Mouse (Mus musculus): ENCODE data around the gene Trim40.

Gene Trim40

GRCm38 (mm10) chr17:36890073-36890903, at the start of gene Trim40:
Gene Trim40, minus strand, starts transcription at chr17:36890123.
- DNase-seq = no peak

DNA sequence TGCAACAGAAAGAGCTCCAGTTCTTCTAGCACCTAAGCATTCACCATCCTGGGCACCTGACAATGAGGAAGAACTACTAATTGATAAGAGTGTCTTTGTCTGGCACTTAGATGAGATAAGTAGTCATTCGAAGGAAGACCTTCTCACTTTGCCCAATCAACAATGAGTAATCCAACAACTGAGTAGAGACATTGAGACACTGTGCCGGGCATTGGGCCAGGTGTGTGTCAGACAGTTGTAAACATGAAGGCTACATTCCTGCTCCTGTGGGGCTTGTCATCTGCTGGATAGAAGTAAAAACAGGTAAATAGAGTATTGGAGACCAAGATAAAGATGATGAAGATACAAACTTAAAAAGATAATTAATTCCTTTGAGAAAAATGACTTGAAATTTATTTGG, 48.1 kb upstream of the Trim40 start:
- no peak for DNase-seq

DNA sequence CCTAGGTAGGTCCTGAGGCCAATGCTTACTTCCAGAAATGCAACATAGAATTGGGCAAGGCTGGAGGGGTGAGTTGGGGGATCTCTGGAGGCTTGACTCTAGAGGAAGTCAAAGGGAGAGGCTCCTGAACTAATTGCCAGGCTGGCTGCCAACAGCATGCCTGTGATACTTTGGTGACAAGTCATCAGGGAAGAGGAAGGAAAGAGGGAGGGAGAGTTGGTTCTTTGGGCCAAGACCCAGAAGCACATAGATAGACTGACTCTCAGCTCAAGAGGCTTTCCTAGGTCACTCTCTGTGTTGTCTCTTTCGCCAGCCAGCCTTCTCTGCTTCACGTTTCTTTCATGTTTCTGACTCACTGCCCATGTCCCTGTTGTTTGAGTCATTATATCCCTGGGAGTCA, 41.9 kb upstream of the Trim40 start:
- DNase-seq = no peak

- DNase-seq = no peak
Observed at GRCm38 (mm10) chr17:36931130-36931529, 41.2 kb upstream of the Trim40 start.

GRCm38 (mm10) chr17:36930233-36930632, 40.3 kb upstream of the Trim40 start:
- DNase-seq = no peak

GRCm38 (mm10) chr17:36929236-36929932, 39.5 kb upstream of the Trim40 start:
- DNase-seq = no peak

GRCm38 (mm10) chr17:36927496-36928120, 37.7 kb upstream of the Trim40 start:
- no peak for DNase-seq

- no peak for DNase-seq
Observed at GRCm38 (mm10) chr17:36923491-36923890, 33.6 kb upstream of the Trim40 start.

DNA sequence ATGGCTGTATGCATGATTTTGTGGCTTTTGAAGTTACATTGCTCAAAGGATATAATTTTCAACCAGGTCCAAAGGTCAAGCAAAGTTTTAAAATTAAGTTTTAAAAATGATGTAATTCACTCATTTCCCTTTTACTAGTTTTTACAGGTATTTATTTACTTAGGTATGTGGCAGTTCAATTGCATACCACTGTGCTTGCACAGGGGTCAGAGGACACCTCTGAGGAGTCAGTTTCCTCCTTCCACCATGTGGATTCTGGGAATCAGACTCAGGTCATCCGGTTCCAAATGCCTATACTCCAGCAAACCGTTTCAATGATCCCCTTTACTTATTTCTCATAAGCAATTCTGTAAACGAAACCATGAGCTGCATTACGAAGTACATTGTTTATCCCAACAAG, 32.8 kb upstream of the Trim40 start:
- DNase-seq = no peak

GRCm38 (mm10) chr17:36920239-36920638, 30.3 kb upstream of the Trim40 start:
- DNase-seq = no peak

DNA sequence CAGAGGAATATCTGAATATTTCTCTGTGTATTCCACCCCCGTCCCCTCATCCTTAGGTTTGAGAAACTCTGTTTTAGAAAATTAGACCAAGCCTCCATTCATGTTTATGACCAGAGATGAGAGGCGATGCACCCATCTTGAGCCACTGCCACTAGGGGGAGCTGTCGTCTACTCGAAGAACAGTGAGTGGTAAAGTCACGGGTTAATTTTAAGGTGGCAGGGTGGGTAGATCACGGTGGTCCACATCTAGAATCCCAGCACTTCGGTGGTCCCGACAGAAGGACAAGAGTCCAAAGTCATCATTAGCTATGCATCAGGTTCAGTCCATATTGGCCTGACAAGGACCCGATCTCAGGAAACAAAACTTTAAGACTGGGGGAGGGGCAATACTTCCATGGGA, 25.2 kb upstream of the Trim40 start:
- peak; percentile 45 for DNase-seq

DNA sequence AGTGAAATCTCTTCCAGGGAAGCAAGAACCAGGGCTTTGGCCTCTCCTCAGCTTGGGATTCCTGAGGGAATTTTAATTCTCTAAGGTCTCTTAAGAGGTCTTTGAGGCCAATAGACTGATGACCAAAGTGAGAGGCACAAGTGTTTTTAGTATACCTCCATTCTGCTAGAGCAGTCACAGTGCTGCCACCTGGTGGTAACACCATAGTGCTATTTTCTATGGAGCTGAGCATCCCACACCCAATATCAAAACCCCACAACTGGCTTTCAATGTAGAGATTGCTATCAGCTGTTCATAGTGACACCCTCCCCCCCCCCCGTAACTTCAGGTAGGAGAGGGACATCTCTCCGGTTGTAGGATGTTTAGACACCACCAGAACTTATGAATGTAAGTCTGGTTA, 24.2 kb upstream of the Trim40 start:
- peak; percentile 65 for DNase-seq

DNA sequence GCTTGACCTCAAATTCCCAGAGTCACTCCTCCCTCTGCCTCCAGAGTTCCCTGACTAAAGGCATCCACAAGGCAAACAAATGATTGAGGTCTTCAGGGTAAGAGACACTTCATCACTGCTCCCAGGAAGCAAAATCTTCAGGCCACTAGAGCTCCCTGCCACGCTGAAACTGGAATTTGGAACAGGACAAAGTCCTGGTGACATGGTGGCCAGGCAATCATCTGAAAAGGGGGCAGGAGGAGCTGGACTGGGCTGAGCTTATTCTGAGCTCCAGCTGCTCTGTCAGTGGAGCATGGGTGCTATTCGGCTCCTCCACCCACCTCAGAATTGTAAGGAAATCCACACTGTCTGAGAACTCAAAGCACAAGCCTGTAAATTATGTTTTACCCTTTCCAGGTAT, 22.1 kb upstream of the Trim40 start:
- no peak for DNase-seq

- DNase-seq = no peak
Observed at GRCm38 (mm10) chr17:36909802-36910201, 19.9 kb upstream of the Trim40 start.

GRCm38 (mm10) chr17:36908235-36908634, 18.3 kb upstream of the Trim40 start:
- DNase-seq = no peak

DNA sequence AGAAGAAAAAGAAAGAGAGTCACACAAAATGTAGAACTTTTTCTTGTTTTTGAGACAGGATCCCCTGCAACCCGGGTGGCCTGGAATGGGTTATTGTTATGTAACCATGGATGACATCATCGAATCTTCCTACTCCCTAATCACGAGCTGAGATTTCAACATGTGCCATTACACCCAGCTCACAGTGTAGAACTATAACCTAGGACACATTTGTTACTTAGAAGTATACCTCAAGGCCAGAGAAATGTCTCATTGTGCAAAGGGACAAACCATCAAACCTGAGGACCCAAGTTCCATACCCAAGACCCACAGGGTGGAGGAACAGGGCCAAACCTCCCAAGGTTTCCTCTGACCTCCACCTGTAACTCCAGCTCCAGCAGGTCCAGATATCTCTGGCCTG, 13.7 kb upstream of the Trim40 start:
- DNase-seq = no peak

DNA sequence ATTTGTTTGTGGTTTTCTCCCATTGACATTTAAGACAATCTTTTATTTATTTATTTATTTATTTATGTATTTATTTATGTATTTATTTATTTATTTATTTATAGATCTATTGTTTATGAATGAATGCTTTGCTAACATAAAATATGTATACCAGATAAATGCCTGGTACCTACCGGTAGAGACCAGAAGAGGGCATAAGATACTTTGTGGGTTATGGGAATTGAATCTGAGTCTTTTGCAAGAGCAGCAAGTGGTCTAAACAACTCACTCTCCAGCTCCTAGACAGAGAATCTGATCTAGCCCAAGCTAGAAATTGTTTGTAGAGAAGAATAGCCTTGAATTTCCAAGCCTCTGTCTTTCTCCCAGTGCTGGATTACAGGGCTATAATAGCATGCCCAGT, 10.8 kb upstream of the Trim40 start:
- no peak for DNase-seq

DNA sequence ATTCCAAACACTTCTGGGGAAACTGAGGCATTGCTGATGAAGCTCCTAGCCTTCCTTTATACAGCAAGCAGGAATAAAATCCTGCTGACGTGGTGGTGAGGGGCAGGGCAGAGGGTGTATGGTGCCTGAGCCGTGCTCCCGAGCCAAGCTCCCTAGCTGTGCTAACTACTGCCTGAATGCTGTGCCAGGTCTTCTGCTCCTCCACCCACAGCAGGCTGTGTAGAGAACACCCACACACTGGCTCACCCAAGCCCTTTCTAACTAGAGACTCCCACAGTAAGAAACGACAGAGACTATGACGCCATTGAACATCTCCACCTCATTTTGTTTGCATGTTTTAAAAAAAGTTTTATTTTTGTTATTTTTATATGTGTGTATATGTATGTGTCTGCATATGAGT, 10.1 kb upstream of the Trim40 start:
- DNase-seq = no peak

DNA sequence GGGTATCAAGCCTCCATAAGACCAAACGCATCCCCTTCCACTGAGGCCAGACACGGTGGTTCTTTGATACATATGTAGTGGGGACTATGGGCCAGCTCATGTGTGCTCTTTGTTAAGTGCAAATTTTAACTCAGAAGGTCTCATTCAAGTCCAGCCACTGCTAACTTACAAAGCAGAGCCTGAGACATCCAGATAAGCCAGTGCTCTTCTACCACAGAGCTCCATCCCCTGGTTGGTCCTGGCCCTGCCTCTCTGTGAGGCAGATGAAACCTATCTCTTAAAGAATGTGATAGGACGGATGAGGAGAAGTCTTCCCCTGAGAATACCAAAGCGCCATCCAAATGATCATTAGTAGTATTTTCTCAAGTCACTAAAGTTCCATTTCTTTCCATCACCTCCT, 9.5 kb upstream of the Trim40 start:
- DNase-seq = no peak

DNA sequence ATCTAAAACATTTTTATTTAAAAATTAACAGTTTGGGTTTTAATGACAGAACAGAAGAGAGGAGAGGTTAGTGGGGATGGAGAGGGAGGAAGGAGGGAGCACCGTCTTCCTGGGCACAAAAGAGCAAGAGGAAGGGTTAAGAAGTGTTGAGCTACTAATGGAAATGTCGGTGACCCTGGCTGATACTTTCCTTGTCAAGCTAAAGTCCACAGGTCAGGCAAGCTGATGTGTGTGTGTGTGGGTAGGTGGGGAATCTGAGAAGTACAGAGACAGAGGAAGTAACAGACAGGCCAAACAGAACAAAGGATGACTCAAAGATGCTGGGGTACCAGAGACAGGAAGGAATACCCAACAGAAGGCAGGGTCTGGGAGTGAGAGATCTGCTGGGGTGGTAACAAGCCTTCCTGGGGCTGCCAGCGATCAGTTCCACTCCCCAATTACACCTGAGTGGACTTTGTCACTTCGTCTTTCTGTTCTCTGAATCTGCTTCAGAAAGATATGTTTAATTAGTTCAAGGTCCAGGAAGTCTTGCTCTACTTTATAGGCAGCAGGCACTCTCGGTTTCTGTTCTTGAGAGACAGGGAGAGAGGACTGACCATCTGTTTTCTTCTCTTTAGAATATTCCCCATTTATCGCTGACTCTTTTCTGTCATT, 7.8 kb upstream of the Trim40 start, which contains the start of gene Trim31:
Trim31 (plus strand) TSS at position 567 of the 654 bp plus-strand sequence.
- no peak for DNase-seq

DNA sequence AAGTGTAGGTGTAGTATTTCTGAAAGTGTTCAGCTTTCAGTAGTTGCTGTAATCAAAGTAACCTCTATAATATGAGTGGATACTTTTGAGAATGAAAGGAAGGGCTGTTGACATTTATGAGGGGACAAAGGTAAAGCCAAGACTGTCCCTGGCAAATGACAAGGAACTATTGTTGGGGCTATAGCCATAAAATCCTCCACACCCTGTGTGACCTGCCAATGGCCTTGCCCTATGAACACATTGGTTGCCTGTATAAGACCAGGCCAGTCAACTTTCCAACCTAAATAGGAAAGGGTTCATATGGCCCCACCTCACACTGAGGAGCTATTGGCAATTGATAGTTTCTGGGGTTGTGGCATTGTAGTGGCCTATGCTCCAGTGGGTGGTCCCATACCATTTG, 7.1 kb upstream of the Trim40 start:
- DNase-seq = no peak

GRCm38 (mm10) chr17:36896583-36896982, 6.7 kb upstream of the Trim40 start:
- peak; percentile 24 for DNase-seq

DNA sequence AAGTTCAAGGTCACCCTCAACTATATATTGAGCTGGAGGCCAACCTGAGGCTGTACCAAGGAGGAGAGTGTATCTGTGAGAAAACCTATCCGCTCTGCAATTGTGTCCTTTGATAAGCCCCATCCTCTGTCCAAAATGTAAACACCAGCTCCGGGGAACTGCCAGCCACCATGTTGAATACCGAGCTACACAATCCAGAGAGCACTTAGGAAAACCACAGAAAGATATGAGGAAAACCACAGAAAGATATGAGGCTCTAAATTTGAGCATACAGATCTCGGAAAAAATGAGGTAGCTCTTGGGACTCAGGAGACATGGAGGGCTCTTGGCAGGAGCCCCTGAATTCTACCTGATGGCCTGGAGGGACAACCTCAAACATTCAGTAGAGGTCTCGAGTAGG, 3.5 kb upstream of the Trim40 start:
- DNase-seq = no peak

Data from cerebellum, adult 8-10 months (tissue).